Mouse (Mus musculus) gastrocnemius, postnatal 4 days (tissue): ENCODE measurements around the gene Gm26992. TPM values are rescaled to one million over a fixed set of nuclear protein-coding genes. Genes with fewer than 3 reads are reported as not detected.
"Not testable (repeated sequence)": the region's sequence is repeated elsewhere in the genome, so short reads cannot be mapped to it uniquely, and the experiment has no call there.

Source experiments
- DNase-seq, 2 experiments: peaks; one replicate each; pipeline ENCODE4 v3.0.0; 2021 to 2022; ENCODE audit warnings: low spot score in 2 of 2, mixed read lengths in 2 of 2
- long read RNA-seq, 2 experiments: library from polyadenylated mRNA; stranded (forward); transcript quantifications; one replicate each; pipeline ENCODE4 v2.0.0; 2021
- total RNA-seq, 2 experiments: library from RNA; stranded (reverse); gene quantifications; 2 replicates each; pipeline ENCODE4 v1.2.3; 2021

Gm26992 gene
- not detected for total RNA-seq
- long read RNA-seq, experiment 1: 0 reads
- long read RNA-seq, experiment 2: 0 reads

GRCm38 (mm10) chrX:103421710-103422109, at the start of gene Gm26992:
Gene Gm26992 (plus strand): TSS chrX:103422010.
- no peak for DNase-seq

GRCm38 (mm10) chrX:103374250-103374649, 47.6 kb upstream of the Gm26992 start:
- peak in 1 of 2 experiments; percentile 7 for DNase-seq

DNA sequence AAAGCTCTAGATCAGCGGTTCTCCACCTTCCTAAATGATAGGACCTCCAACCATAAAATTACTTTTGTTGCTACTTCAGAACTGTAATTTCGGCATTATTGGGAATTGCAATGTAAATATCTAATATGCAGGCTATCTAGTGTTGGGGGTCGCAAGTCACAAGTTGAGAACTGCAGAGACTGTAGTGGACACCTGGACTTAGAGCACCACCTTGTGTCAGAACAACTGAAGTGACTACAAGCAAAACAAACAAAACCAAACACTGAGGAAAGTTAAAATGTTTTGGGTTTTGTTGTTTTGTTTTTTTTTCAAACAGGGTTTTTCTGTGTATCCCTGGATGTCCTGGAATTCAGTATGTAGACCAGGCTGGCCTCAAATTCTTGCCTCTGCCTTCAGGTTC, 37.3 kb upstream of the Gm26992 start:
- no peak for DNase-seq

DNA sequence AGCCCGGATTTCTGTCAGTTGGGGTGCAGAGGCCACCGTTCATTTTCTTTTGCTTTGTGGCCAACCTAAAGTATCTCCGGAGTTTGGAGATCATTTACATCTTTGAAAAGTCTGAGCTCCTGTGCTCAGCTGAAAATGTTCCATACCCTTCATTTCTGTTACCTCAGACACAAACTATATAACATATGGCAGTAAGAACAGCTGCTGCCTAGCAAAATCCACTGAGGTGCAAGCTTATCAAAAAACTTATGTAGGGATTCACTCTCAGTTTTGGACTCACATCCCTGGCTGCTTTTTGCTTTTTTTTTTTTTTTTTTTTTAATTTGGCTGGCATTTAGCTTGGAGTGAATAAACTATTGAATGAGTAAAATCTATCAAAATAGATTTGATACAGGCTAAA, 33.7 kb upstream of the Gm26992 start:
- no peak for DNase-seq

- no peak for DNase-seq
These were observed 28.0 kb upstream of the Gm26992 start for GRCm38 (mm10) chrX:103393841-103394240.

DNA sequence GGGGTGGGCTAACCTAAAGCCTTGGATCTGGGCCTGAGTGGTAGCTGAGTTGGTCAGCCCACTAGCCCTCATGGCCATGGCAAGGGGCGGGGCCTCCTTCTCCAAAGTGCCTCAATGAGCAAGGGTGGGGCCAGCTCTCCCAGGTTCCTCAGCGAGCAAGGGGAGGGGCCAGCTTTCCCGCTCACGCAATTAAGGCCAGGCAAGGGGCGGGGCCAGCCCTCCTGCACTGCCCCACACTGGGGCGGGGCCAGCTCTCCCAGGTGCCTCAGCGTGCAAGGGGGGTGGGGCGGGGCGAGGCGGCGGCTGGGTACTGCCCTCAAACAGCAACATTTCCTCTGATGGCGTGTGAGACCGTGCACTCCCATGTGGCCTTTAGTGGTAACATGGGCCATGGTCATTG, 16.8 kb upstream of the Gm26992 start:
- no peak for DNase-seq

DNA sequence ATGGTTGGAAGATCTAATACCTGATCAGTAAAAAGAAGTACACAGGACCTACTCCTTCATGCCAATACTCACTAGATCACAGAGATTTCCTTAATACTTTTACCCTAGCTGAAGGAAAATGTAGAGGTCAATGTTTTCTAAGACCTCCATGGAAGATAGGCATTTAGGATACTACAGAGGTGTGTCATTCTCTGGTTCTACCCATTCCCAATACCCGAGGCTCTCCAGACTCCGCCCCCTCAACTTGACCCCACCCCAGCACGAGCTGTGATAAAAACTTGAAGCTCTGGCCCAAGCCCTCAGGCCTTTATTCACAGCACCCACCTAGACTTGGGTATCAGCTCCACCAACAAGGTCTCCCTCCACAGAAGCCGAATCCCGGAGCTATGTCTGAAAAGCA, 7.6 kb upstream of the Gm26992 start, which contains the start of gene Tsx:
Tsx (plus strand) TSS at position 301 of the 400 bp plus-strand sequence.
- DNase-seq: no peak

DNA sequence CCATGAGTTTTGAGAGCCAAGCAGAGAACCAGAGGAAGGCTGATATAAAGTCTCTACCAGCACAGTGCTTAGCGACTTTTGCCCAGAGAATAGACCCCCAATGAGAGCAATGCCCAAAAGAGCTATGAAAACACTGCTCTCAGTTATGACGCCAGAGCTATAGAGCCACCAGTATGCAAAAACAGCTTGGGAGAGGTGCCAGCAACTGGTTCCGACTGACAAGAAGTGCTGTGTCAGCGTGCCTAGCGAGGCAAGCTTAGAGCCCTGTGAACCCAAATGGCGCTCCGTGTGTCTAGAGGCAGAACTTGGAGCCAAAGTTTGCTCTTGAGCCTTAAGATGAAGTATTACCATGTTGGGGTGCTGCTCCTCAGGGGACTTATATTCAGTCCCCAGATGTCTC, 5.9 kb downstream of the Gm26992 start:
- no peak for DNase-seq

DNA sequence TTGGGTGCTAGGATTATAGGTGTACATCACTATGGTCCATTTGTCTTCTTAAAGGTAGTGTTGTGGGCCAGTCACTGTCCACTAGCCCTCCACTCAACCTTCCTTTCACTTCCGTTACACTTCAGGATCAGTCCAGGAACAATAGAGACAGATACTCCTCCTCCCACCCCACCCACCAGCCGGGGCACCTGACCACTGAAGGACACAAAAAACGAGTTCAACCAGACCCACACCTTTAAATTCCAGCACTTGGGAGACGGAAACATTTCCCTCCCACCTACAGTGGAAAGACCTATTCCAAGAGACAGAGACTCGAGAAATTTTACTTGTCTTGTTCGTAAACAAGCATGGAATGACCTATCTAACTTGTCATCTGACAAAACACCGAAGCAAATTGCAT, 10.5 kb downstream of the Gm26992 start:
- DNase-seq: no peak

DNA sequence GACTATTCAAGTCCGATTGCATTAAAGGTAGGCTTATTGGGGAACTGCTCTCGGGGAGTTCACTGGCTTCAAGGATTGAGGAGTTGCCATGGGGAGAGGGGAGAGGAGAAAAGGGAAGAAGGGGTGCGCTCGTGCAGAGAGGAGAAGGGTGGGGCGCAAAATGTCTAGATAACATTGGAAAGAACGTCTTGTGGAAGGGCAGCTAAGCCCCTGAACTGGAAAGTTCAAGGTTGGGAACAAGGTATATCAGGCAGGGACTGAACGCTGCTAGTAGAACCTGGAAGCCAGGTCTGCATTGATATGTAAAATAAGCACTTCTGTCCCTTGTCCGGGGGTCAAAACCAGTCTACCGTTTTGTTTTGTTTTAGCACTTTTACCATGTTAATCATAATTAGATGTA, 16.2 kb downstream of the Gm26992 start:
- DNase-seq: no peak

- no peak for DNase-seq
These were observed 19.0 kb downstream of the Gm26992 start for GRCm38 (mm10) chrX:103440803-103441202.

- no peak for DNase-seq
These were observed 21.9 kb downstream of the Gm26992 start for GRCm38 (mm10) chrX:103443755-103444154.

DNA sequence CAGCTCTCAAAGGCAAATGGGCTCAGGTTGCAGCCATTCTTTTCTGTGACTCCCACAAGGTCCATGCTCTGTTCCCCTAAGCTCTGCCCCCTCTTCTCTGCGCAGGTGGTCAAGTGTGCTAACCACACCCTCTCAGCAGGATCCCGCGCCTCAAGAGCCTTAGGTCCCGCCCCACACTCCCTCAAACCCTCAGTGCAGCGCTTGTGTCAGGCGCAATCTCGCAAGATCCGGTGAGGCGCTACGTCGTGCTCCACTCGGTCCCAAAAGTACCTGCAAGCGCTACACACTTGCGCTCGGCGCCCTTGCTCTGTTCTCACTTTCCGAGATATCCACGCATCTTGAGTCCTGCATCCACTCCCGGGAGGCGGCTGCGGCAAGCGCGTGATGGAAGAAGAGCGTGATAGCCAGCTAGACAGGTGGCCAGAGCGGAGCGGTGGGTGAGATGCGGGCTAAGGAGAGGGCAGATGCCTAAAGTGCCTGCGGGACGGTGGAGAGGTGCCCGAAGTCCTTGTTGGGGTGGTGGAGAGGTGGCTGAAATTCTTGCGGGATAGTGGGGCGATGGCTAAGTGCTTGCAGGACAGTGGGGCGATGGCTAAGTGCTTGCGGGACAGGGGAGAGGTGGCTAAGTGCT, 25.8 kb downstream of the Gm26992 start:
- DNase-seq: no peak

GRCm38 (mm10) chrX:103448429-103448828, 26.6 kb downstream of the Gm26992 start:
- DNase-seq: not testable (repeated sequence)

DNA sequence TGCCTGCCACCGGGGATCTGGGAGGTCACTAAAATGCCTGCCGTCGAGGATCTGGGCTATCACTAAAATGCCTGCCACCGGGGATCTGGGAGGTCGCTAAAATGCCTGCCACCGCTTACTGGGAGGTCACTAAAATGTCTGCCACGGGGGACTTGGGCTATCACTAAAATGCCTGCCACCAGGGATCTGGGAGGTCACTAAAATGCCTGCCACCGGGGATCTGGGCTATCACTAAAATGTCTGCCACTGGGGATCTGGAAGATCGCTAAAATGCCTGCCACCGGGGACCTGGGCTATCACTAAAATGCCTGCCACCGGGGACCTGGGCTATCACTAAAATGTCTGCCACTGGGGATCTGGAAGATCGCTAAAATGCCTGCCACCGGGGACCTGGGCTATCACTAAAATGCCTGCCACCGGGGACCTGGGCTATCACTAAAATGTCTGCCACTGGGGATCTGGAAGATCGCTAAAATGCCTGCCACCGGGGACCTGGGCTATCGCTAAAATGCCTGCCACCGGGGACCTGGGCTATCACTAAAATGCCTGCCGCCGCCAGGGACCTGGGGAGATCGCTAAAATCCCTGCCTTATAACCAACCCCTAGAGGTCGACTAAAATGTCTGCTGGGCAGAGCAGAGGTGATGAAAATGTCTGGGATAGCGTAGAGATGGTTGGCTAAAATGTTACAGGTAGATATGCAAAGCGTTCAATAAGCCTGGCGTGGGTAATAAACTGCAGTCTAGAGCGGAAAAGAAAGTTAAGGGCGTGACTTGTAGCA, 27.3 kb downstream of the Gm26992 start:
- not testable (repeated sequence) for DNase-seq

DNA sequence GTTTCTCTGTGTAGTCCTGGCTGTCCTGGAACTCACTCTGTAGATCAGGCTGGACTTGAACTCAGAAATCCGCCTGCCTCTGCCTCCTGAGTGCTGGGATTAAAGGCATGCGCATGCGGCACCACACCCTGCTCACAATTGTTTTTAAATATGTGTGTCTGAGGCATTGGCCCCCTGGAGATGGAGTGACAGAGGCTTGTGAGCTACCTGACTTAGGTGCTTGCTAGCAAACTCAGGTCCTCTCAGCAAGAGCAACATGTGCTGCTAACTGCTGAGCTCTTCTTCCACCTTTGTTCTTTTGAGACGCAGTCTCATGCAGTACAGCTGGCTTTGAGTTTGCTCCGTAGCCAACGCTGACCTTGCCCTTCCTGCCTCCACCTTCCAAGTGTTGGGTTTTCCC, 31.0 kb downstream of the Gm26992 start:
- no peak for DNase-seq

GRCm38 (mm10) chrX:103460056-103460455, 38.2 kb downstream of the Gm26992 start:
- DNase-seq: no peak

- DNase-seq: no peak
These were observed 47.2 kb downstream of the Gm26992 start for GRCm38 (mm10) chrX:103468998-103469397.

DNA sequence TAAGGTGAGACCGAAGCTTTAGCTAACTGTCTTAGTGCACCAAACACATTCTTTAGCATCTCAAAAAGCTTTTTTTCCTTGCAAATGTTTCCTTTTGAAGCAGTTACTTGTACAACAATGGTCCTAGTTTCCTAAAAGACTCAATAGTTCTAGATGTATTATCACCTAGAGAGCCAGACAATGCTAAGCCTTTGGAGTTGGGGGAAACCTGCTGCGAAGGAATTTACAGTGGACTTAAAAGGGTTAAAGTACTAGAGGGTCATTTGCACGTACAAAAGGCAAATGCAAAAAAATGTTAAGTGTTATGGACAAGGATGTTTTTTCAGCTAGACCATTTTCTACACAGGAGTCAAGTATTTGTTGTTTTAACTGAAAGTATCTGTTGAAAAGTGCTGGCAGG, 50.5 kb downstream of the Gm26992 start:
- no peak for DNase-seq

DNA sequence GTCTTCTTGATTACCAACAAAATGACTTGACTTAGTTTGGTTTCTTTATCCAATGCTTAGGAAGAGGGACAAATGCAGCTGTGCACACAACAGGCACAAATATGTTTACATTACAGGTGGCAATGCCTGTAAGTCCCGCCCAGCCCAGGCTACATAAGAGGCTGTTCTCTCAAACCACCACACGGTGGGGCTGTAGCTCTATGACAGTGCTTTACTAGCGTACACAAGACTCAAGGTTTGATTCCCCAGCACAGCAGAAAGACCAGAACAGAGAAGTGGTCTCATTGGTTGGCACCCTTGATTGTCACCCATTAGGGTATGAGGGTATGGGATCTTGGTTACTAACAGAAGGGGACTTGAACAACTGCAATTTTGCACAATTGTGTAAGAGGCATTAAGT, 55.7 kb downstream of the Gm26992 start:
- peak in 1 of 2 experiments; percentile 25 for DNase-seq

DNA sequence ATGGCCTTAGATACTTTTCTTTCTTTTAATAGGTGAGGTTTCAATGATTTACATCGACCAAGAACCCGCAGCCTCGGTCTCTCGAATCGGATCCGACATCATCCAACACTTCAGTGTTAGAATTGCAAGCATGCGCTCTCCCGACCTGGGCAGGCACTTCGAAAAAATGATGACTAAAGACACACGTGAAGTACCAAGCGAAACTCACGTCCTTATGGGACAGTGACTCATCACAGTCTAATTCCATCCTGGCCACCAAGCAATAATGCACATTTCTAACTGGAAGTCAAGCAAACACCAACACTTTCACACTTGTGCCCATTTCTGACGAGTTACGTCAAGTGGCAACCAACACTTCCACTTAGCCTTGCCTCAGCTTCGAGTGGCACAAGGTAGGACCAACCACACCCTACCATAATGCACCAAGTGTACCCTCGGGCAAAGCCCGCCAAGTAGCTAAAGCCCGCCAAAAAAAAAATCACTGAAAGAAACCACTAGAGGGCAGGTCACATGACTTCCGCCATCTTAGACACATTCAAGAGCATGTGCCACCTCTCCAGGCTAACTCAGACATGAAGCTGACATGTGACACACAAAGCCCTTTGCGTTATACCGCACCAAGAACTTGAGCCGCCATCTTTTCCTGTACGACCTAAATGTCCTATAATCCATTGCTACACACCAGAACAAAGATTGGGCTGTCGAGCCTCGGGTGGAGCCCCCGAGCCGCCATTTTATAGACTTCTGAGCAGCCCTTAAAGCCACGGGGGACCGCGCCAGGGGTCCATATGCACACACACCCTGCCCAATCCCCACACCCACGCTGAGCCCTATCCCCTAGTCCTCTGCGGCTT, 59.7 kb downstream of the Gm26992 start:
- peak in 1 of 2 experiments; percentile 28 for DNase-seq

GRCm38 (mm10) chrX:103482097-103482451, 60.3 kb downstream of the Gm26992 start:
- no peak for DNase-seq
